Mouse (Mus musculus) liver, embryonic 14.5 days (tissue): Measurements from ENCODE around the gene Mrps23.

ENCODE experiments used
- CTCF ChIP-seq: IDR thresholded peaks from 2 replicates; pipeline ENCODE4 v1.5.1; 2016; ENCODE audit warnings: antibody characterized with exemption, low read depth, control low read depth
- EP300 ChIP-seq: IDR thresholded peaks from 2 replicates; pipeline ENCODE4 v1.6.1; 2016; ENCODE audit warnings: antibody characterized with exemption, low read depth

GRCm38 (mm10) chr11:88156403-88156802, 47.8 kb upstream of the Mrps23 start:
- TF ChIP-seq CTCF (no peak), EP300 (no peak)
